Mouse (Mus musculus) neural tube, embryonic 13.5 days (tissue): Measurements from ENCODE around the gene Sgms1. TPM values are rescaled to one million over a fixed set of nuclear protein-coding genes. Genes with fewer than 3 reads are reported as not detected.
"Not testable (repeated sequence)": the region's sequence is repeated elsewhere in the genome, so short reads cannot be mapped to it uniquely, and the experiment has no call there.

ENCODE experiments used
- ATAC-seq: fragments of 200-750 bp; cut with Nextera tagmentation; 2 replicates; pipeline ENCODE4 v1.8.0; 2017; ENCODE audit warnings: low read depth, mild to moderate bottlenecking, moderate TSS enrichment, moderate library complexity
- H3K27ac ChIP-seq: fragments of 300-500 bp; sonication (generic); replicated peaks from 2 replicates; pipeline ENCODE4 v1.5.1; 2015; ENCODE audit warnings: moderate library complexity, mild to moderate bottlenecking, inconsistent platforms
- H3K27me3 ChIP-seq: fragments of 300-500 bp; sonication (generic); 2 replicates; pipeline ENCODE4 v1.6.1; 2015; ENCODE audit warnings: mild to moderate bottlenecking, inconsistent platforms
- H3K36me3 ChIP-seq: fragments of 300-500 bp; sonication (generic); 2 replicates; pipeline ENCODE4 v1.6.1; 2015; ENCODE audit warnings: mild to moderate bottlenecking, inconsistent platforms
- H3K4me1 ChIP-seq: fragments of 300-500 bp; sonication (generic); replicated peaks from 2 replicates; pipeline ENCODE4 v1.6.1; 2015; ENCODE audit warnings: inconsistent platforms
- H3K4me2 ChIP-seq: fragments of 300-500 bp; sonication (generic); 2 replicates; pipeline ENCODE4 v1.6.1; 2015; ENCODE audit warnings: inconsistent platforms, mild to moderate bottlenecking, moderate library complexity
- H3K4me3 ChIP-seq: fragments of 300-500 bp; sonication (generic); 2 replicates; pipeline ENCODE4 v1.5.1; 2015; ENCODE audit warnings: mild to moderate bottlenecking, inconsistent platforms
- H3K9ac ChIP-seq: fragments of 300-500 bp; sonication (generic); 2 replicates; pipeline ENCODE4 v1.6.1; 2015; ENCODE audit warnings: moderate library complexity, mild to moderate bottlenecking, inconsistent platforms
- H3K9me3 ChIP-seq: fragments of 300-500 bp; sonication (generic); 2 replicates; pipeline ENCODE4 v1.6.1; 2016; ENCODE audit warnings: inconsistent platforms
- WGBS: fragments of 180-500 bp; shearing (Covaris S2); methylation state at CpG from one replicate; pipeline ENCODE4 v1.1.7; 2015; 5-methylcytosine and 5-hydroxymethylcytosine counted together
- polyA plus RNA-seq: library from polyadenylated mRNA; unstranded; fragments of >200 nt; fragmentation: Nextera tagmentation; extraction: Ambion mirVana; gene quantifications from 2 replicates; pipeline ENCODE4 v1.2.1, GENCODE M21; 2015

Gene Sgms1
- polyA plus RNA-seq, 1 experiment from 2014 or later: 18.7 TPM

- Histone ChIP-seq H3K27ac (no peak overlapping the region), H3K4me1 (no peaks in the 10 kb centered on the region), H3K4me3 (no peak overlapping the region), H3K36me3 (no peaks in the 10 kb centered on the region), H3K27me3 (no peaks in the 10 kb centered on the region), H3K9ac (no peak overlapping the region), H3K9me3 (no peaks in the 10 kb centered on the region), H3K4me2 (no peak overlapping the region)
- no peak for ATAC-seq
- WGBS: 85% methylated on average over 6 of the region's 6 CpGs
These were observed 301.6 kb downstream of the Sgms1 start for GRCm38 (mm10) chr19:32087736-32088470.

GRCm38 (mm10) chr19:32084813-32085212 lies 304.7 kb downstream of the Sgms1 start:
- ATAC-seq, H3K4me3 ChIP-seq, H3K27ac ChIP-seq, H3K4me2 ChIP-seq, H3K9me3 ChIP-seq, H3K4me1 ChIP-seq, H3K27me3 ChIP-seq, H3K36me3 ChIP-seq, H3K9ac ChIP-seq: not testable (repeated sequence)
- WGBS: 90% methylated on average over 1 of the region's 1 CpGs

Other genes with a start within 250 kb of the Sgms1 start
- 79.8 and 83.8 TPM in 2 replicates for gene Rpl9-ps6, start 76.9 kb upstream of the Sgms1 start, polyA plus RNA-seq
- 54.7 and 56.7 TPM in 2 replicates for gene Minpp1, start 96.1 kb upstream of the Sgms1 start, polyA plus RNA-seq
- 1.8 and 3.2 TPM in 2 replicates for gene Papss2, start 206.1 kb upstream of the Sgms1 start, polyA plus RNA-seq